Mouse (Mus musculus): ENCODE data around the gene Serpinb1c.
"Not testable (repeated sequence)": the region's sequence is repeated elsewhere in the genome, so short reads cannot be mapped to it uniquely, and the experiment has no call there.

Gene Serpinb1c

DNA sequence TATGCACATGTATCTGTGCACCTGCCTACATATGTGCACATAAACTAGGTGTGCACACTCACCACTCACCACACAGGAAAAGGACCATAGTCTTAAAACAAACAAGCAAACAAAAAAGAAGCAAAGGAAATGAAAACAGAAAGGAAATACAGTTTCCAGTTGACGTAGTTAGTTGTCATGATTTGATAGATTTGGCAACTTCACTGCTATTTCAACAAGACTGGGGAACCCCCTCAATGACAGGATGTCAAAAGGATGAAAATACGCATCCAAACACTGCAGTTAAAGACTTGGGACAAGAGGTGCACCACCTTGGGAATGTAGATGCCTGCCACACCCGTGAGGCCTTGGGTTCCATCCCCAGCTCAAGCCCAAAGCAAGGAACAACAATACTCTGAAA, 33.5 kb downstream of the Serpinb1c start:
- not testable (repeated sequence) for DNase-seq

DNA sequence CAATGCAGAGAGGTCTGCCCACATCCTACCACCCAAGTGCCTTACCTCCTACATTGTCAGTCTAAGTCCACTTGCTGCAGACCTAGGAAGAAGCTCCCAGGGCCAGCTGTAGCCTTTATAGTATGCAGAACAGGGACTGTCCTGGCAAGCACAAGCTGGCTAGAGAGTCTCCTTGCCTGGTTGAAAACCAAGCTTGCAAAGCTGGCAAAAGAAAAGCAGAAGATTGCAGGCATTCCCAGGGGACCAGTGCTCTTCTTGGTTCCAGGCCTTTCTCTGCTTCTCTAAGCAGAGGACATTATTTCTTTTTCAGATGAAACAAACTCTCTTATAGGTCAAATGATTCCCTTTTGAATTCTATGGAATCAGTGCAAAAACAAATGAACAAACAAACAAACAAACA, 34.6 kb downstream of the Serpinb1c start:
- no peak for DNase-seq

DNA sequence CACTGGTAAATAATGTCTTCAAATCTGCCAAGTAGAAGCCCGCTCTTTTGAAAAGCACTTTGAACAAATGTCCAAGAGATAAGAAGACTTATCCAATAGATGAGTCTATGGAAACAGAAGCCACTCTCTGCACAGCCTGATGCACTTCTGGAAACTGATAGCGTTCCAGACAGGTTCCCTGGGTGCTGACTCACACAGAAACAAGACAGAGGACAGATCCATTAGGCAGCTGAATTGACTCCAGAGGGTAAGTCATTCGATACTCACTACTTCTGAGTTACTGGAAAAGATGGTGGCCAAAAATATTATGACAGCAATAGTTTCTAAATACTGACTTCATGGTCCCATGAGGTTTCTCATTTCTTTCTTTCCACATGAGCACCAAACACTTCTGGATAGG, 37.2 kb downstream of the Serpinb1c start:
- no peak for DNase-seq

DNA sequence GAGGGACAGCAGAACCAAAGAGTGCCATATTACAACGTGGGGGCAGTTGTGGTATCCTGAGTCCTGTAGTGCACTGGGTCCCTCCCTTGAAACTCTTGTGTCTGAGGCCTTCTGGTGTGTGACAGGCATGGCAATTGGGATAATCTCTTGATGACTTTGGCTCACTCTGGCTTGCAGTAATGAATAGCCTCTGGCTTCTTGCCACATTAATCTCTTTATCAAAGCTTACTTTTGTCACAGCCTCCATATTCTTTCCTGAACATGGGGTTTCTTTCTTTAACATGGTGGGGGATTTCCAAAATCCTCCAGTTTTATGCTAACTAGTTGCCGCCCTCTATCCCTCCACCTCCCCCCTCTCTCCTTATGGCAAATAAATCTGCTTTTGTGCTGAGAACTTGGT, 44.9 kb downstream of the Serpinb1c start:
- DNase-seq, result no peak

DNA sequence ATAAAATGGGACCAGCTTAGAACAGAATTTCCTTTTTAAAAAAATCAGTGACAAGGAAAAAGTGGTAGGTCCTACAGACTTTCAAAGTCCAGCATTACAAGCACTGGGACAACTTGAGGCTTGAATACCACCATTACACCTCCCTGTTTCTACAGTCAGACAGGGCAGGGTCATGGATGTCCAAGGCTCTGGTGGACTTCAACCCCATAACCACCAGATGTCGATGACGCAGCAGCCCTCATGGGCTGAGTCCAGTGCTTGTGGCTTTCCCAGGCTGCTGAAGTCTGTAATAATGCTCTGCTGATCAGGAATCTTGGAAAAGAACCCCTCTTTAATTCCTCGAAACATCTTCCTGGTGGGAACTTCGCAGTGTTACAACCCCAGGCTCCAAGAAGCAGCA, 45.5 kb downstream of the Serpinb1c start:
- no peak for DNase-seq

DNA sequence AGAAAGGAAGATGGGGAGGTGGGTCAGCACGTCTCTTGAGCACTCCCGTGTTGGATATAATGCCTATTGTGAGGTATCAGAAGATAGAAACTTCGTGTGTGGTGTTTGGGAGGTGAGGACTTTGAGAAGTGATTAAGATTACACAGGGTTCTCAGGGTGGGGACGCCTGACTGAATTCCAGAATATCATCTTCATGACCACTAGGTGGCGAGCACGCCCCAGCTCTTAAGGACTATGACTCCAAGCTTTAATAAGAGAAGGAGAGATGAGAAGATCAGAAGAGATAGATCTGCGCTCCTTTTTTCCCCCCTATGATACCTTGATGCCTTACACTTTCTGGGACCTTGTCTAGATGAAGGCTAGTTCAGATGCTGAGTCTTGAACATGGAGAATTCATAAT, 46.0 kb downstream of the Serpinb1c start:
- DNase-seq, result peak; percentile 15

DNA sequence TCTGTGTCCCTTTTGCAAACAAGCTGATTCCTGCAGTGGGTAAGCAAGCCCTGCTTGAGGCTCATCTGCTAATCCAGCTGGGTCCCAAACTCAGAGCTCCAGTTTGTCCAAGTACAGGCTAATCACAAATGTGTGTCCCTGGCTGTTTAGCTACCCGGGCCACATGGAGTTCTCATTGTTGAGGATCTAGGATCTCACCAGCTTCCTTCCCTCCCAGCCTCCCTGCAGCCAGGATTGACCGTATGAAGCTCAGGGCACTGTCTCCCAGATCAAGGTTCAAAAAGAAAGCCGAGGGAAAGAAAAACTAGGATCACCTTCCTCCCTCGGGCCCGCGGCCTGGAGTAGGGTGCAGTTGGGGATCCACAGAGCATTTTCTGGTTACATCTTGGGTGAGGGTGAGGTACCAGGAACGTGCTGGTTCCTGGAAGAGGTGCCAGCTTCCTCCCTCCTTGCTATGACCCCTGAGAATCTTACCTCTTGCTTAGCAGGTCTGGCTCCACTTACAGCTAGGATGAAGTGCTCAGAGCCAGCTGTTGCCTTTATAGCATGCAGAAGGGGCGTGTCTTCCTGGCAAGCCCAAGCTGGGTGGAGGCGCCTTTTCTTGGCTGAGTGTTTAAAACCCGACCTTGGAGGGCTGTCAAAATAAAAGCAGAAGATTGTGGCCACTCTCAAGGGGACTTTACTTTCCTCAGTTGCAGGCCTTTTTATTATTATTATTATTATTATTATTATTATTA, 47.2 kb downstream of the Serpinb1c start, which contains the start of gene Serpinb1a:
Serpinb1a (minus strand) TSS at position 518 of the 737 bp plus-strand sequence.
- DNase-seq, result no peak

DNA sequence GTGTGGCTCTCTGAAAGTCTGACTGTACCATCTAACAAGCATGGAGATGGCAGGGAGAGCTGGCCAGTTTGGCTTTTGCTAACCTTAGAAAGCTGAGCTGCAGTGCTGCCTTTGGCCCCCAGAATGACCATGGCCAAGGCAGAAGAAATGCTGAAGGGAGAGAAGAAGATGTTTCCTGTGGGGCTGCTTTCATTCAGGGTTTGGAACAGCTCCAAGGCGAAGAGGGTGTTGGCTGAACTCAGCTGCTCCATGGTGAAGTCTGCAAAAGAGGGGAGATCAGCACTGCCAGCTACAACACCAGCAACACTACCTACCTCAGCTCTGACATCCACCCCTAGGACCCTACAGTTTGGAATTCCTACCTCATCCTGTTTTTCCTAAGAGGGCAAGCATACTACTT, 47.9 kb downstream of the Serpinb1c start:
- DNase-seq, result no peak

DNA sequence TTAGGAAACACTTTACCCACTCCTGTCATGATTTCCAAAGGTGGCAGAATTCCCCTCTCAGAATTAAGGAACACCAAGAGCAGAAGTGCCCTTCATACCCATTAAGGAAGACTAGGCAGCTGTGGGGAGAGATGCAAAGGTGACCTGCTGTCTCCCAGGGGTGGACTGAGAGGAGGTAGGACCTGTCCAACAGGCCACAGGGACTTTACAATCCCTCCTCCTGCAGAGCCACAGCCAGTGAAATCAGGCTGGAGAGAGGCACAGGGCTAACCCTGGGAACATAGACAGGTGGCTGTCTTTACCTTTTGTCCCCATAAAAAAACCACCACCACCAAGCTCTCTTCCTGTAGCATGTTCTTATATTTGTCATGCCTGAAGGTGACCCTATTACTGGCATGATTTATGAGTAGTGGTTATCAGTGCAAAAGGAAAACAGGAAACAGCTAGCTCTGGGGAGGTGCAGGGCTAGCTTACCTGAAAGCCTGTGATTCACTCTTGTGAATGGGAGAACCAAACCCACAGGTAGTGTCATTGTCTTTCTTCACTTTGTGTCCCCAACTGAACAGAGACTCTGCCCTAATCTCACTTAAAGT, 48.4 kb downstream of the Serpinb1c start:
- DNase-seq, result no peak

DNA sequence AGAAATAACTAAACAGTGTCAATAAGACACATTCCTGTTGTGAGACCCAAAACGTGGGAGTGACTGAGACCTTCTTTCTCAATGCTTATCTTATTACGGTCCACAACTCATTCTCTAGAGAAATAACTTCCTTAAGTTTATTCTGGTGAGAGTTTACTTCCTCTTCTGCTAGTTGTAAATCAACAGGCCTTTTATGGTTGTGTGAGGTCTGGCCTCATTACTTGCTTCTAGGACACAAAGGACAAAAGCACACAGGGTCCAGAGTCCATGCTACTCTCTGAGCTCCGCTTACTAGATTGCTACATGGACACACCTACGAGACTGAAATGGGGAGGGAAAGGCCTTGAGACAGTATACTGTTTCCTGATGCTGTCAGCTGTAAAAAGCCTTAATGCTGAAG, 48.9 kb downstream of the Serpinb1c start:
- DNase-seq, result no peak

DNA sequence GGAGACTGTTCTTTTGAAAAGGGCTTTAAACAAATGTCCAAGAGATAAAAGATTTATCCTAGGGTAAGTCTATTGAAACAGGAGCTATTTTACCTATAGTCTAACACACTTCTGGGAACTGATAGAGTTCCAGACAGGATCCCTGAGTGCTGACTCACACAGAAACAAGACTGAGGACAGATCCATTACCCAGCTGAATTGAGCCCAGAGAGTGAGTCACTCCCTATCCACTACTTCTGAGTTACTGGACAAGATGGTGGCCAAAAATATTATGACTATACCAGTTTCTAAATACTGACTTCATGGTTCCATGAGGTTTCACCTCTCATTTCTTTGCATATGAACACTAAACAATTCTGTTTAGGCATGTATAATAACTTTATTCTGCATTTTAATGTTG, 51.8 kb downstream of the Serpinb1c start:
- DNase-seq, result no peak

DNA sequence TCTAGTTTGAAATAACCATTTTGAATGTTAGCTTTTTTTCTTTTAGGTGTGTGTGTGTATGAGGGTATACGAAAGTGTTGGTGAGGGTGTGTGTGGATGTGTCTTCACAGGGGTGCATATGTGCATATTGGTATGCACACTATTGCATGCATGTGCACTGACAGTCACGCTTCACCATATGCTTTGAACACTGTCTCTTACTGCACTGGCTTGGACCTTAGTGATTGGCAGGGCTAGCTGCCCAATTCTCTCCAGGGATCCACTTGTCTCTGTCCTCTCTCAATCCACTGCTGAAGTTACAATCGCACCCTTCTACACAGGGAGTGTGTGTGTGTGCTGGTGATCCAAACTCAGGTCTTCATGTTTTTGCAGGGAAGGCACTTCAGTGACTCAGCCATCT, 56.7 kb downstream of the Serpinb1c start:
- DNase-seq, result no peak

DNA sequence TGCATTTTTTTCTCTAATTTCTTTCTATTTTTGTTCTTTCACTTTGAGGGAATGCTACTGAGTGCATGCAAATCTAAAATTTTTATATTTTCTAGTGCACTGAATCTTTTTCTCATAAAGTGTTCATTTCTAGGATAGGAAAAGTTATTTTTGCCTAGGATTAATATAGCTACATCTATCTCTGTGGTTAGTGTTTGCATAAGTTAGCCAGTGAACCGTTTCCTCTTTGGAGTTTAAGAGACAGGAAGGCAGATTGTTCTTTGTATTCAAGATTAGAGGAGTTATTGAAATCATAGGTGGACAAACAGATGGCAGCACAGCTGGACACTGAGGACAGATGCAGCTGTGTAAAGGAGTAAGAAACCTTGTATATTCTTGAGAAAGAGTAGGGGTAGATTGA, 58.7 kb downstream of the Serpinb1c start:
- no peak for DNase-seq

DNA sequence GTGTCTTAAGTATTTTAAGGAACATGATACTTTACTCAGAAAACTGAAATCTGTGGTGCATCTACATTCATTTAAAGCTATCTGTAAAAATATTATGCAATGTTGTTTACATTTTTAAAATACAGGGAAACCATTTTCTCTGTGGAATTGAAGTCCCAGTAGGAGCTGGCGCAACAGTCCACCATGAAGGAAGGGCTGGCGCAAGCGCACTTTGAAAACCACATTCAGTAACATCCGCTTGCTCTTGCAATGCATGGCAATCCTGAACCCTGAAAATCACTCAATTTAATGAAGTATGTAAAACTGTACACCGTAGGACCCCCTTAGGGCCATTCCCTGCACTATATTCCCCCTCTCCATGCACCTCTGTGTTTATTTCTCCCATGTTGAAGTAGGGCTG, 63.5 kb downstream of the Serpinb1c start:
- no peak for DNase-seq

DNA sequence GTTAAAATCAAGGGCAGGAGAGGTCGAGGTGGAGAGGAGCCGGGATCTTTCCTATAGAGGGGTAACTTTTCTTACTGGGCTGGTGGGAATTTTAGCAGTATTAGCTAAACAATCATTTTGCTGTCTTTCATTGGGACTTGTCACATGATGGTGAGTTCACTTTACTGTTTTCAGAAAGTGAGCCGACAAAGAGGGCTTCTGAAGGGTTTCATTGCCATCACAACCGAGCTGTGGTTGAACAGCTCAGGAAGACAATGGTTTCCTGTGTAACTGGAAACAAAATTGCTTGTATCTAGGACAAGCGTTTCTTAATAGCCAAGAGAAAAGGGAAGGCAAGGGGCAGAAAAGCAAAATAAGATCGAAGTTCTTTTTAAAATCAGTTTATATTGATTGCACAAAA, 64.8 kb downstream of the Serpinb1c start:
- DNase-seq, result no peak

DNA sequence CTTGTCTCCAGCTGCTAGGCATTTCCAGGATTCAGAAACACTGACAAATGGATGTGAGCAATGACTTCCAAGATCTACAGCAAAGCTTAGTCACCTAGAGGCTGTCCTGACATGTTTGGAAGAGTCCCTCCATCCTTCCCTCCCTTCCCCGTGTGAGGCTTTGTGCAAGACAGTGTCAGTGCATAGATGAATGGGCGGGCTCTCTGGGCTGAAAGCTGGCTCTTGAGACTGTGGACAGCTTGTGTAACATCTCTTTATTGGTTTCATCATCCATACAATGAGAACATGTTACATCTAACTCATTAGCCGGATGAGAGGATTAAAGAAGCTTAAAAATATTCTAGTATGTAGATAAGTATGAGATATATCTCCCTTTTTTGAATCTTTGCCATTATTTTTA, 65.2 kb downstream of the Serpinb1c start:
- DNase-seq, result no peak

DNA sequence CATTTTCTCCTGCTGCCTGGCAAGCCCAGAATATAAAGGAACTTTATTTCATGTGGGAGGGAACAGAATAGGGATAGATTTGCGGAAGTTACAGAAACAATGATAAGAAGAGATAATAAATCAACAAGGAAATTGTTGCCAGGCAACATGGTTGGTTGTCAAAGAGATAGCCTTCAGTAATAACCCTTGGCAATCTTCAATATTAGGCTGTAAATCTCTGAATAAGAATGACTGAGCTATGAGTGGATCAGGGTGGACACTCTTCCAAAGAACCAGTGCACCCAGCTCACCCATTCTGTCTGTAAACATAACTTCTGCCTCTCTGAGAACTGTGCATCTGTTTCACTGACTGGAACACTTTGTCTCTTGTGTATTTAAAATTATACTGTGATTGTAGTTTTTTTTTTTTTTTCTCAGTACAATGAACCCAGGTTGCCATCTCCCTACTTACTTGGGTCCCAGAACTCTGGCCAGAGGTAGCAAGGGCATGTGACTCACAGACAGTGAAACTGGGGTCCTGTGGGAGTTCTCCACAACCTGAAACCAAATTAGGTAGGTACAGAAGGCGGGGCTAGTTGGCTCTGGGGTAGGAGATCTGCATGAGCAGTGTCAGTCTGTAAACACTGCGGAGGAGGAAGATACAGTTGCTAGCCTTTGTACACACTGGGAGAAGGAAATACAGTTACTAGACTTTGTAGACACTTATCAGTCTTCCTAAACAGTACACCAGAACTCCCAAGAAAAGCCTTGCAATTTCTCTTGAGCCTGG, 66.3 kb downstream of the Serpinb1c start:
- DNase-seq, result no peak
